Mouse (Mus musculus) liver, embryonic 16.5 days (tissue): ENCODE results near the gene Nat8f5. TPM values are rescaled to one million over a fixed set of nuclear protein-coding genes. Genes with fewer than 3 reads are reported as not detected.
"Not testable (repeated sequence)": the region's sequence is repeated elsewhere in the genome, so short reads cannot be mapped to it uniquely, and the experiment has no call there.

Source experiments
- ATAC-seq: fragments of 200-750 bp; cut with Nextera tagmentation; 2 replicates; pipeline ENCODE4 v1.8.0; 2017; ENCODE audit warnings: low read depth, mild to moderate bottlenecking, moderate number of reproducible peaks, moderate library complexity
- H3K27ac ChIP-seq: fragments of 300-500 bp; sonication (generic); 2 replicates; pipeline ENCODE4 v1.5.1; 2014; ENCODE audit warnings: mild to moderate bottlenecking, low read length
- H3K27me3 ChIP-seq: fragments of 300-500 bp; sonication (generic); 2 replicates; pipeline ENCODE4 v1.6.1; 2014; ENCODE audit warnings: low read depth, low read length, mixed read lengths; ENCODE audit not compliant: control insufficient read depth, insufficient read depth
- H3K36me3 ChIP-seq: fragments of 300-500 bp; sonication (generic); 2 replicates; pipeline ENCODE4 v1.6.1; 2014; ENCODE audit warnings: mild to moderate bottlenecking; ENCODE audit not compliant: control insufficient read depth, insufficient read depth
- H3K4me1 ChIP-seq: fragments of 300-500 bp; sonication (generic); 2 replicates; pipeline ENCODE4 v1.6.1; 2014; ENCODE audit warnings: low read depth, low read length, mixed read lengths; ENCODE audit not compliant: control insufficient read depth
- H3K4me2 ChIP-seq: fragments of 300-500 bp; sonication (generic); 2 replicates; pipeline ENCODE4 v1.6.1; 2014; ENCODE audit warnings: low read depth, low read length, mixed read lengths
- H3K4me3 ChIP-seq: fragments of 300-500 bp; sonication (generic); 2 replicates; pipeline ENCODE4 v1.5.1; 2014; ENCODE audit warnings: low read depth, mild to moderate bottlenecking, low read length
- H3K9ac ChIP-seq: fragments of 300-500 bp; sonication (generic); 2 replicates; pipeline ENCODE4 v1.6.1; 2014; ENCODE audit warnings: low read depth, low read length
- H3K9me3 ChIP-seq: fragments of 300-500 bp; sonication (generic); replicated peaks from 2 replicates; pipeline ENCODE4 v1.6.1; 2016; ENCODE audit warnings: low read length; ENCODE audit not compliant: control insufficient read depth
- WGBS: fragments of 180-500 bp; shearing (Covaris S2); extraction: QIAGEN DNeasy Blood & Tissue Kit; methylation state at CpG from one replicate; pipeline ENCODE4 v1.1.7; 2014; ENCODE audit not compliant: insufficient replicate concordance; 5-methylcytosine and 5-hydroxymethylcytosine counted together
- polyA plus RNA-seq: library from polyadenylated mRNA; unstranded; fragments of >200 nt; fragmentation: Nextera tagmentation; extraction: Ambion mirVana; gene quantifications from 2 replicates; pipeline ENCODE4 v1.2.1, GENCODE M21; 2015

Nat8f5 gene
- polyA plus RNA-seq, result not detected in 2 replicates

DNA sequence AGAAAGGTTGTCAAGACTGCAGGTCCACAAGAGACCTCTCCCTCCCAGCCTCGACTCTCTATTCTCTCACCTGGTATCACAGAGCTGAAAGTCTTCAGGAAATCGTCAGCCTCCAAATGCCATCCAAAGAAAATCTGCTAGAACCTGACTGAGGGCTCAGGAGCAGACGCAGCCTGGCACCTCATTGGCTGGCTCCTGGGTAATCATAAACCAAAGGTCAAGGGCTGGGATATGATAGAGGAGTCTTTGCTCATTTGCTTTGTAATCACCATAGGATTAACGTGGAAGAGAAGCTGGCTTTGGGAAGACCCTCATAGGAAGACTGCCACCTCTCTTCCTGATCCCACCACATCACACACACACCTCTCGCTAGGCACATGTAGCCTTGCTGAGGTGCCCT, at the start of gene Nat8f5, which contains the start of gene Nat8f6:
Gene Nat8f5, minus strand, starts transcription at position 136 of the 400 bp plus-strand sequence.
Gene Nat8f6, minus strand, starts transcription at position 118 of the 400 bp plus-strand sequence.
- no peaks in the 10 kb centered on the region for H3K9me3 ChIP-seq
- H3K27me3 ChIP-seq, result no peaks in the 10 kb centered on the region
- no peak for ATAC-seq
- no peak within 1 kb of the TSS for H3K27ac ChIP-seq
- no peaks in the 10 kb centered on the region for H3K4me1 ChIP-seq
- H3K9ac ChIP-seq, result no peak within 1 kb of the TSS
- no peak within 1 kb of the TSS for H3K4me3 ChIP-seq
- no peaks in the 10 kb centered on the region for H3K36me3 ChIP-seq
- WGBS, result 47% methylated on average over 5 of the region's 5 CpGs
- H3K4me2 ChIP-seq, result no peak within 1 kb of the TSS

DNA sequence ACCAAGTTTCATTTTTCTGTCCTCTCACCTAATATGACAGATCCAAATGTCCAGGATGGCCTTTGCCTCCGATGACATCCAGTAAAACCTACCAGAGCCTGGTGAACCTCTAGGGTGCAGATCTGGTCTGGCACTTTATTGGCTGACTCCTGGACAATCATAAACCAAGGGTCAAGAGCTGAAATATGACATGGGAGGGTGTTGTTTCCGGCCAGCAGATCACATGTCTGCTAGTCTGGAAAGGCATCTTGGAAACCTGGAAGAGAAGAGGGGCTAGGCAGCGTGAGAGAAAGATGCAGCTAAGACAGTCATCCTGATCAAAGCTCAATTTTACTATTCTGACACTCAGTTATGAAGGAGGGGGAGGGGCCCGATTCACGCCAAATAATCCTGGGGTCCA, 48.2 kb upstream of the Nat8f5 start, which contains the start of gene Nat8f2:
Gene Nat8f2, minus strand, starts transcription at position 153 of the 400 bp plus-strand sequence.
- not testable (repeated sequence) for ATAC-seq, H3K27me3 ChIP-seq, H3K4me3 ChIP-seq, H3K9me3 ChIP-seq, H3K9ac ChIP-seq, H3K4me2 ChIP-seq, H3K36me3 ChIP-seq, H3K27ac ChIP-seq, H3K4me1 ChIP-seq
- 58% methylated on average over 5 of the region's 5 CpGs for WGBS

DNA sequence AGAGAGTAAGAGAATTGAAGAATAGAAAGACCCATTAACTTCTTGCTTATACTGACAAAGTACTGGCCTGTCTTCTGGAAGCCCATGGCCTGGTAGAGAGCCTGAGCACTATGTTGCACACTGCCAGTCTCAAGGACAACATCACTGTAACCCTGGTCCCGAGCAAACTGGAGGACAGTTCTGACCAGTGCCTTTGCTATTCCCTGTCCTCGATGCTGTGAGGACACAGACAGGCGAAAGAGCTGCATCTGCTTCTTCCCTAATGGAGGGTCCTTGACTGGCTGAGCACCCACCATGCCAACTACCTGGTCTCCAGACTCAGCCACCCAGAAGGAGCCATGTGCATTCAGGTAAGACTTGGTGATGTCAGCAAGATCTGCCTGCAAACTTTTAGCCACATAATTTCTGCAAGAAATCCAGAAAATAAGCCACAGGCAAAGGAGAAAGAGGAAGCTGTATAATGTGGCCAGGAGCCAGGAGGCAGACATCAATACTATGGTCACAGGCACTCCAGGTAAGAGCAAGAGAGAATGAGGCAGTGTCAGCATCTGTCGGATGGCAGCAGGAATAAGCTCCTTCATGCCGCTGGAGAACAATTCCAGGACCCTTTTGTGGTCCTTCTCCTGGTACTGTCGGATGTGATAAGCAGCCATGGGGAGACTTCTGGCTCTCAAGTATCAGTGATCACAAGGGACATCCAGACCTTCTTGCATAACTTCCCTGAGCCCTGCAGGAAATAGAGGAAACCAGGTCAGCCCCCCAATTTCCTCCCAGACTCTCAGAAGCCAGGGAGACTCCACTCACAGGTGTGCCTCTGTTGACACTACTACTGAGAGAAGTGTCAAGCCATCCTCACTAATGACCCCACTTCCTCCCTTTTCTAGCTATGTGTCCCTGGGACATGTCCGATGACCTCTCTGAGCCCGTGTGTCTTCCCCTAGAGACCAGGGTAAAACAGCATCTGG, 47.2 kb upstream of the Nat8f5 start:
- WGBS, result 40% methylated on average over 8 of the region's 8 CpGs
- Histone ChIP-seq H3K9me3 (no peaks in the 10 kb centered on the region), H3K4me3 (no peak overlapping the region), H3K36me3 (no peaks in the 10 kb centered on the region), H3K27ac (no peak overlapping the region), H3K9ac (no peak overlapping the region), H3K4me2 (no peak overlapping the region), H3K27me3 (no peaks in the 10 kb centered on the region), H3K4me1 (no peaks in the 10 kb centered on the region)
- no peak for ATAC-seq

DNA sequence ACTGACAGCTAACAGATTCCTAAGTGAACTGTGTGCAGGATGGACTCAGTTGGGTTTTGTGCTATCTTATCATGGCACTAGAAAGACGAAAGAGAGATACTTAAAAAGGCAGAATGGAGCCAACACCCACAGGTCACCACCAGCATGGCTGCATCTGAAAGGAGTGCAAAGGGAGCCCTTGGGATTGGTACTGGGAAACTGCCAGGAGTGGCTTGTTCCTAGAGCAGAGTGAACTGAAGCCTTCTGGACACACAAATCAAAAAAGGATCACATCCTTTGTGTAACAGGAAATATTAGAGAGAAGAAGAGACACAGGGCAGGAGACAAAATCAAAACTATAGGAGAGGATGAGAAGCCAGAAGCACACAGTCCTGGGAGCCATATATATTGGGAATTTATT, 46.2 kb upstream of the Nat8f5 start:
- H3K9ac ChIP-seq, H3K36me3 ChIP-seq, ATAC-seq, H3K4me2 ChIP-seq, H3K9me3 ChIP-seq, H3K27ac ChIP-seq, H3K4me1 ChIP-seq, H3K27me3 ChIP-seq, H3K4me3 ChIP-seq: not testable (repeated sequence)
- WGBS, result 38% methylated on average over 1 of the region's 1 CpGs

DNA sequence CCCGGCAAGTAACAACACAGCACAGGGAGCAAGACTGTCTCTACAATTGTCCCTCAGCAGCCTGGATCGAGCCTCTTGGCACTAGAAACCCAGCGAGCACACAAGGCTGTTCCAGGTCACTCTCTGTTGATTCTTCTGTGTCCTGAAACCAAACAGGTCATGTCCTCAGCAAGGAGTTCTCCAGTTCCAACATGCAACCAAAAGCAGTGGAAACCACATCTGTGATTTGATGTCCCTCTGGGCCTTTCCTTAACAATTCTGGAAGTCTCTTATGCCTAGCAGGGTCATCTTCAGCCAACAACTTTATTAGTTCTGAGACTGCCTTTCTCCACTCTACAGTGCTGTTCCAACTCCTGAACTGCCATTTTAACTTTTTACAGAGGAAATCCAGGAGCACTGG, 45.4 kb upstream of the Nat8f5 start:
- H3K27me3 ChIP-seq, H3K9ac ChIP-seq, H3K9me3 ChIP-seq, H3K4me2 ChIP-seq, ATAC-seq, H3K36me3 ChIP-seq, H3K4me1 ChIP-seq, H3K27ac ChIP-seq, H3K4me3 ChIP-seq: not testable (repeated sequence)
- 51% methylated on average over 3 of the region's 3 CpGs for WGBS

DNA sequence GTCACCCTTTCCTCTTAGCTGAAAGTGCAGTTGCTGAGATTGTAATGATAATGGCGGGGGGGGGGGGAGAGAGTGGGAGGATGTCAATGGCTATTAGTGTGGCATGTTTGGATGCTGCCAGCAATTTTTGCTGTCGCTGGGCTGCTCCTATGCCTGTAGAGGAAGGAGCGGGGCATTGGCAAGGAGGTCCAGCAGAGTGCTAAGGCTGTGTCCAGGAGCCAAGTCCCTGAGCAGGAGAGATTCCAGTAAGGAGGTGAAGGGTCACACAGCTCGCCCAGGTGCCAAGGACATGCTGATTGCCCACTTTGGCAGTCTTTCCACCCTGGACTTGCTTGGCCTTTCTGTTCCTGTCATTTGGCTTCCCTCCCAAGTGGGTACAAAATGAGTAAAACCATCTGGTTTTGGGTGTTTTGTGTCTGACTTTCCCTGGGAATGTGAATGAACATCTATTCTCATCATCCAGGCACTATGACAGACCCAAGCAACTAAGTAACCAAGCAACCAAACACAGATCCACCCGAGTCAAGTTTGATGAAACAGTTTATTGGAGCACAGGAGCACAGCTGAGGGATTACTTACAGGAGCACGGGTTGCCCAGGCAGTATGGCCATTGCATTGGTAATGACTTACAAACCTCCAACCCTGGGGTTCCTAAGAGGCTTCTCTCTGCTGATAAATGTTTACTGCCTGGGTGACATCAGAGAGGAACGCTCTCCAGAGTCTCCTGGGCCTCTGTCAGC, 44.3 kb upstream of the Nat8f5 start:
- H3K9me3 ChIP-seq, H3K4me3 ChIP-seq, H3K27me3 ChIP-seq, H3K4me2 ChIP-seq, H3K4me1 ChIP-seq, H3K27ac ChIP-seq, ATAC-seq, H3K9ac ChIP-seq, H3K36me3 ChIP-seq: not testable (repeated sequence)
- 39% methylated on average over 6 of the region's 7 CpGs for WGBS

DNA sequence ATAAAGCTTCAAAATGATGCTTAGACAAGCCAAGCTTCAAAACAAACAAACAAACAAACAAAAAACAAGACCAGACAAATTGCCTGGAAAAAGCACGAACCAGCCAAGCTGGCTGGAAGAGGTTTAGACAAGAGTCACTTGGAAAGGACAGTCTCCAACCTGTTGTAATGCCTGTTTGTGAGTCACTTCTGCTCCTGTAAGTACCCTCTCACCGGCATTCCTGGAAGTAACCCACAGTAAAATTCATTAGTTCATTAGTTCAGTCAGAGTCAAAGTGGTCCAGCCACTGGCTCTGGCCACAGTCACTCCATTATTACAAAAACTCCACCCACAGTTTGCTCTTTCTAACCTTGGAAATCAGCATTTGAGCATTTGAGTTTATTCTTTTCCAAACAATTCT, 43.1 kb upstream of the Nat8f5 start:
- Histone ChIP-seq H3K9ac (no peak overlapping the region), H3K27ac (no peak overlapping the region), H3K36me3 (no peaks in the 10 kb centered on the region), H3K9me3 (no peaks in the 10 kb centered on the region), H3K4me3 (no peak overlapping the region), H3K27me3 (no peaks in the 10 kb centered on the region), H3K4me1 (no peaks in the 10 kb centered on the region), H3K4me2 (no peak overlapping the region)
- 59% methylated on average over 2 of the region's 2 CpGs for WGBS
- no peak for ATAC-seq

DNA sequence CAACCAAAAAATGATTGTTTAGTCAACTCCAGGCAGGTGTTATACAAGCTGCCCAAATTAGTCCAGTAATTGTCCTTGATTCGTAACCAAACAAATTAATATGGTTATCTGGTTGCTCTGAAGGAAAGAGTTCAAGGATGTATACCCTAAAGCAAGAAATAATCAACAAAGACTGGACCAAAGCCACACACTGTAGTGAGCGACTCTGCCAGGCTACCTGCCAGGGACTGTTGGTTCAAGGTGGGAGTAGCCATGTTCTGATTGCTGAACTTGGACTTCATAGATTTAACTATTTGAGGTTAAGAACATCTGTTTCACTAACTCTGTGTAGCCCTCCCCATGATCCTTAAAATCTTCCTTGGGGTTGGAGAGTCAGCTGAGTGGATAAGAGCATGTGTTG, 42.4 kb upstream of the Nat8f5 start:
- Histone ChIP-seq H3K4me3 (no peak overlapping the region), H3K9ac (no peak overlapping the region), H3K36me3 (no peaks in the 10 kb centered on the region), H3K27ac (no peak overlapping the region), H3K4me1 (no peaks in the 10 kb centered on the region), H3K9me3 (no peaks in the 10 kb centered on the region), H3K4me2 (no peak overlapping the region), H3K27me3 (no peaks in the 10 kb centered on the region)
- WGBS, result 49% methylated on average over 2 of the region's 2 CpGs
- ATAC-seq, result no peak

DNA sequence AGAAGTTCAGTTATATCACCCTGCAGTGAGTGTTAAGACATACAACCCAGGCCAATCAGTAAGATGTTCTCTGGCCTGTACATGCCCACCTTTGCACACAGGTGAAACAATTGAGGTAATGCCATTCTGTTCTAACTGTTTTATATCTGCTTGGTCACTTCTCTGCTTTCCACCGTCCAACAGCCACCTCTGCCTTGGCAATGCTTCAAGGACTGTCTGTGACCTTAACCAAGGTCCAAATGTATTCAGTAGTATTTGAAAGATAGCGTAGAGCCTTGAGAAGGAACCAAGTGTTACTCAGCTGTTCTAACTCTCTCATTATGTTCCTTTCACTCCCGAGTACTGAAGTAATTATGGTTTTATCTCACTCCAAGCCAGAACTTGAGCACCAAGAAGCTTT, 41.8 kb upstream of the Nat8f5 start:
- Histone ChIP-seq H3K9ac (no peak overlapping the region), H3K27me3 (no peaks in the 10 kb centered on the region)
- no peak for ATAC-seq

More for the DNA sequence above, 41.8 kb upstream of the Nat8f5 start:
- WGBS, result 52% methylated on average over 3 of the region's 3 CpGs
- H3K27ac ChIP-seq, result no peak overlapping the region
- no peaks in the 10 kb centered on the region for H3K36me3 ChIP-seq
- H3K9me3 ChIP-seq, result no peaks in the 10 kb centered on the region
- H3K4me2 ChIP-seq, result no peak overlapping the region
- no peaks in the 10 kb centered on the region for H3K4me1 ChIP-seq
- H3K4me3 ChIP-seq, result no peak overlapping the region
